Mouse (Mus musculus): ENCODE results near the gene Vwa7. TPM values are rescaled to one million over a fixed set of nuclear protein-coding genes. Genes with fewer than 3 reads are reported as not detected.

Gene Vwa7
- polyA plus RNA-seq, 1 experiment from 2014 or later: 0.11 TPM

DNA sequence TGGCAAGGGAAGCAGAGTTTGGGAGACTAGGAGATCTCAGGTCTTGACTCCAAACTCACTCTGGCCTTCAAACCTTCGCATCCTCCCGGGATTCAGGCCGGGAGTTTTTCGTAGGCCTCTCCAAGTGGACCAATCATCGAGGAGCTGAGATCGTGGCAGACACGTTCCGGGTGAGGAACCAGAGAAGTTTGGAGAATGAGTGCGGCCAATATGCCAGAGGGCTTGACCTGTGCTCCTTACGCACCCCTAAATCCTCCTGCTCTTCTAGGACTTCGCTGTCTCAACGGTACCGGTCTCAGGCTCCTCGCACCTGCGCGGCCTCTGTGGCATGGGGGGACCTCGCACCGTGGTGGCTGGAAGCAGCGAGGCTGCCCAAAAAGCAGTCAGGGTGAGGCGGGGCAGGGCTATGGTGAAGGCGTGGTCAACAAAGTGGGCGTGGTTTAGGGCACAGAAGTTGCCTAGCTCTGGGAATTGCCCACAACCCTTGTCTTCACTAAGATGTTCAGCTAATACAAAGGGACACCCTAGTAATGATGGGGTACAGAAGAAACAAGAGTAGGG is 44.4 kb downstream of the Vwa7 start:
- H3K4me3 ChIP-seq (ENCODE audit: low read depth, low read length): peak overlapping the region; percentile 70
- ATAC-seq (no peak), DNase-seq (ENCODE audit: low spot score) (no peak)
- peaks cover 51% of the 10 kb centered on the region for H3K36me3 ChIP-seq (ENCODE audit: control insufficient read depth, insufficient read depth, low read length)
- H3K27me3 ChIP-seq (replicated peaks; ENCODE audit: control insufficient read depth, insufficient read depth, low read length): peaks cover 19% of the 10 kb centered on the region
- H3K9me3 ChIP-seq (replicated peaks; ENCODE audit: control insufficient read depth, low read length): no peaks in the 10 kb centered on the region
- H3K27ac ChIP-seq (ENCODE audit: low read depth, low read length): no peak overlapping the region
- H3K4me2 ChIP-seq (ENCODE audit: low read length): peak overlapping the region; percentile 94
- peaks cover 20% of the 10 kb centered on the region for H3K4me1 ChIP-seq (ENCODE audit: control insufficient read depth, insufficient read depth, low read length)
- 60% methylated on average over 22 of the region's 22 CpGs for WGBS
- H3K9ac ChIP-seq (ENCODE audit: low read length): peak overlapping the region; percentile 89; the same call in 1 of the 2 replicates

- H3K9ac ChIP-seq (ENCODE audit: low read length): no peak overlapping the region
- peaks cover 46% of the 10 kb centered on the region for H3K36me3 ChIP-seq (ENCODE audit: control insufficient read depth, insufficient read depth, low read length)
- 84% methylated on average over 8 of the region's 8 CpGs for WGBS
- no peaks in the 10 kb centered on the region for H3K9me3 ChIP-seq (replicated peaks; ENCODE audit: control insufficient read depth, low read length)
- peaks cover 20% of the 10 kb centered on the region for H3K4me1 ChIP-seq (ENCODE audit: control insufficient read depth, insufficient read depth, low read length)
- no peak overlapping the region for H3K27ac ChIP-seq (ENCODE audit: low read depth, low read length)
- H3K4me3 ChIP-seq (ENCODE audit: low read depth, low read length): no peak overlapping the region
- H3K4me2 ChIP-seq (ENCODE audit: low read length): no peak overlapping the region; the same call in 1 of the 2 replicates
- no peak for ATAC-seq
- DNase-seq (ENCODE audit: low spot score): no peak
- H3K27me3 ChIP-seq (replicated peaks; ENCODE audit: control insufficient read depth, insufficient read depth, low read length): peaks cover 24% of the 10 kb centered on the region
Measured at GRCm38 (mm10) chr17:35061299-35061698, 44.9 kb downstream of the Vwa7 start.

DNA sequence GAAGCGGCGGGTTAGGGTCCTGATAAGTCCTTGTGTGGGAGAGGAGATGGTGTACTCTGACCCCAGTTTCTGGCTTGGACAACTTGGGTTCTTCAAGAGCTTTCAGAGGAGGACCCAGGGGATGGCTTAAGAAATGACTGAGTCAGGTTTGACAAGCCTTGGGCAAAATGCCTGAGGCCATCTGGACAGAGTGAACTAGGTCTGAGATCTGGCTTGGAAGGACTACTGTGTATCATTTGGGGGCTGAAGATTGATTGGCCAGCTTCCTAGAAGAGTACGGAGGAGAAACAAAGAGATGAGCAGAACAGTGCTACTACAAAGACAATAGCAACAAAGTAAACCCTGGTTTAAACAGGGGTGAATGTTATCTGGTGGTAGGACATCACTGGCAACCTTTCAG is 47.1 kb downstream of the Vwa7 start:
- no peak overlapping the region for H3K27ac ChIP-seq (ENCODE audit: low read depth, low read length)
- no peak overlapping the region for H3K4me3 ChIP-seq (ENCODE audit: low read depth, low read length)
- ATAC-seq (no peak), DNase-seq (ENCODE audit: low spot score) (no peak)
- no peak overlapping the region for H3K4me2 ChIP-seq (ENCODE audit: low read length)
- WGBS: 93% methylated on average over 3 of the region's 3 CpGs
- H3K27me3 ChIP-seq (replicated peaks; ENCODE audit: control insufficient read depth, insufficient read depth, low read length): peaks cover 32% of the 10 kb centered on the region
- H3K9me3 ChIP-seq (replicated peaks; ENCODE audit: control insufficient read depth, low read length): no peaks in the 10 kb centered on the region
- H3K36me3 ChIP-seq (ENCODE audit: control insufficient read depth, insufficient read depth, low read length): peaks cover 29% of the 10 kb centered on the region
- H3K4me1 ChIP-seq (ENCODE audit: control insufficient read depth, insufficient read depth, low read length): peaks cover 20% of the 10 kb centered on the region
- H3K9ac ChIP-seq (ENCODE audit: low read length): no peak overlapping the region

GRCm38 (mm10) chr17:35064378-35064877 is 48.0 kb downstream of the Vwa7 start:
- ATAC-seq (no peak), DNase-seq (ENCODE audit: low spot score) (no peak)
- H3K4me1 ChIP-seq (ENCODE audit: control insufficient read depth, insufficient read depth, low read length): peaks cover 17% of the 10 kb centered on the region
- H3K4me3 ChIP-seq (ENCODE audit: low read depth, low read length): 0 out of 2 replicates have a peak overlapping the region, but pooled peaks have one; percentile 17
- WGBS: 32% methylated on average over 10 of the region's 10 CpGs
- H3K27me3 ChIP-seq (replicated peaks; ENCODE audit: control insufficient read depth, insufficient read depth, low read length): peaks cover 32% of the 10 kb centered on the region
- H3K36me3 ChIP-seq (ENCODE audit: control insufficient read depth, insufficient read depth, low read length): peaks cover 28% of the 10 kb centered on the region
- H3K4me2 ChIP-seq (ENCODE audit: low read length): no peak overlapping the region; the same call in 1 of the 2 replicates
- H3K9ac ChIP-seq (ENCODE audit: low read length): no peak overlapping the region
- H3K27ac ChIP-seq (ENCODE audit: low read depth, low read length): no peak overlapping the region
- no peaks in the 10 kb centered on the region for H3K9me3 ChIP-seq (replicated peaks; ENCODE audit: control insufficient read depth, low read length)

GRCm38 (mm10) chr17:35064951-35065947 is 48.9 kb downstream of the Vwa7 start, which contains the start of gene Ly6g6c:
Ly6g6c (plus strand) TSS chr17:35065388.
- 2% methylated on average over 48 of the region's 48 CpGs for WGBS
- Histone ChIP-seq H3K4me2 (ENCODE audit: low read length) (peak within 1 kb of the TSS; percentile 47), H3K27ac (ENCODE audit: low read depth, low read length) (no peak within 1 kb of the TSS), H3K9ac (ENCODE audit: low read length) (peak within 1 kb of the TSS; percentile 37), H3K4me3 (ENCODE audit: low read depth, low read length) (peak within 1 kb of the TSS; percentile 17), H3K27me3 (replicated peaks; ENCODE audit: control insufficient read depth, insufficient read depth, low read length) (peaks cover 32% of the 10 kb centered on the region), H3K36me3 (ENCODE audit: control insufficient read depth, insufficient read depth, low read length) (peaks cover 28% of the 10 kb centered on the region), H3K4me1 (ENCODE audit: control insufficient read depth, insufficient read depth, low read length) (peaks cover 14% of the 10 kb centered on the region), H3K9me3 (replicated peaks; ENCODE audit: control insufficient read depth, low read length) (no peaks in the 10 kb centered on the region)
- DNase-seq (ENCODE audit: low spot score): no peak
- ATAC-seq: 0 out of 2 replicates have a peak, but pooled peaks have one; percentile 45

DNA sequence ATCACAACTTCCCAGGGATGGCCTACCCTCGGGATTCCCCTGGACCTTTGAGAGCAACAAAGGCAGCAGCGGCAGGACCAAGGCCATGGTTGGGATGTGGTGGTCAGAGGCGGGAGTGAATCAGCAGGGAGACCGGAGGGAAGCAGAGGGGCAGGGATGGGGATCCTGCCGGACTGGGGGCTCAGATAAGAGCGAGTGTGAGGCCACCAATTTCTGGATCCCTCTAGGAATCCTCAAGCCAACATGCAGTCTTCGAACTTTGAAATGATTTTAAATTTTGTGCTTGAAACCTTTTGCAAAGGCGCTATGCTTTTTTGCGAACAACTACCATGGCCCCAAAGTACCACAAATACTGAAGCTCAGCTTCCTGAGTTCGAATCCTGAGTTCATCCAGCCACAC is 49.7 kb downstream of the Vwa7 start, which contains the start of gene Mpig6b:
TSS of gene Mpig6b (minus strand) at position 101 of the 400 bp plus-strand sequence.
- Histone ChIP-seq H3K9ac (ENCODE audit: low read length) (peak within 1 kb of the TSS; percentile 37), H3K27me3 (replicated peaks; ENCODE audit: control insufficient read depth, insufficient read depth, low read length) (peaks cover 32% of the 10 kb centered on the region), H3K9me3 (replicated peaks; ENCODE audit: control insufficient read depth, low read length) (no peaks in the 10 kb centered on the region), H3K27ac (ENCODE audit: low read depth, low read length) (no peak within 1 kb of the TSS), H3K4me3 (ENCODE audit: low read depth, low read length) (peak within 1 kb of the TSS; percentile 17), H3K4me2 (ENCODE audit: low read length) (peak within 1 kb of the TSS; percentile 47), H3K36me3 (ENCODE audit: control insufficient read depth, insufficient read depth, low read length) (peaks cover 22% of the 10 kb centered on the region), H3K4me1 (ENCODE audit: control insufficient read depth, insufficient read depth, low read length) (peaks cover 7% of the 10 kb centered on the region)
- WGBS: 45% methylated on average over 10 of the region's 10 CpGs
- ATAC-seq (no peak), DNase-seq (ENCODE audit: low spot score) (no peak)

- Histone ChIP-seq H3K36me3 (ENCODE audit: control insufficient read depth, insufficient read depth, low read length) (0 out of 2 replicates have a peak, but pooled peaks cover 1% of the 10 kb centered on the region), H3K27ac (ENCODE audit: low read depth, low read length) (no peak overlapping the region), H3K4me1 (ENCODE audit: control insufficient read depth, insufficient read depth, low read length) (peaks cover 7% of the 10 kb centered on the region), H3K9me3 (replicated peaks; ENCODE audit: control insufficient read depth, low read length) (no peaks in the 10 kb centered on the region), H3K4me3 (ENCODE audit: low read depth, low read length) (no peak overlapping the region), H3K4me2 (ENCODE audit: low read length) (no peak overlapping the region), H3K27me3 (replicated peaks; ENCODE audit: control insufficient read depth, insufficient read depth, low read length) (peaks cover 32% of the 10 kb centered on the region), H3K9ac (ENCODE audit: low read length) (no peak overlapping the region)
- DNase-seq (ENCODE audit: low spot score): no peak
- ATAC-seq: no peak
- 87% methylated on average over 17 of the region's 17 CpGs for WGBS
Measured at GRCm38 (mm10) chr17:35068213-35068914, 52.0 kb downstream of the Vwa7 start.

GRCm38 (mm10) chr17:35070556-35071229 is 54.3 kb downstream of the Vwa7 start:
- Histone ChIP-seq H3K27ac (ENCODE audit: low read depth, low read length) (no peak overlapping the region), H3K36me3 (ENCODE audit: control insufficient read depth, insufficient read depth, low read length) (no peaks in the 10 kb centered on the region), H3K27me3 (replicated peaks; ENCODE audit: control insufficient read depth, insufficient read depth, low read length) (peaks cover 14% of the 10 kb centered on the region), H3K9me3 (replicated peaks; ENCODE audit: control insufficient read depth, low read length) (no peaks in the 10 kb centered on the region), H3K4me1 (ENCODE audit: control insufficient read depth, insufficient read depth, low read length) (no peaks in the 10 kb centered on the region), H3K4me2 (ENCODE audit: low read length) (no peak overlapping the region), H3K9ac (ENCODE audit: low read length) (no peak overlapping the region), H3K4me3 (ENCODE audit: low read depth, low read length) (no peak overlapping the region)
- WGBS: 62% methylated on average over 6 of the region's 6 CpGs
- DNase-seq (ENCODE audit: low spot score): no peak
- ATAC-seq: no peak

All from forebrain, embryonic 14.5 days (tissue).